Mouse (Mus musculus): Measurements from ENCODE around the gene Gm973.

GRCm38 (mm10) chr1:59602531-59603416 lies 86.7 kb downstream of the Gm973 start:
- no peak for TF ChIP-seq CTCF (conservative IDR thresholded peaks at IDR 0.05; ENCODE audit: low read length)
- no peak for TF ChIP-seq POU5F1 (IDR thresholded peaks at IDR 0.05; ENCODE audit: borderline replicate concordance, low read length)
- TF ChIP-seq NANOG (IDR thresholded peaks at IDR 0.05; ENCODE audit: borderline replicate concordance, low read length): no peak
